Mouse (Mus musculus) MEL (cell line): Measurements from ENCODE around the gene Sec63.

Source experiments
- CHD1 ChIP-seq: IDR thresholded peaks from 2 replicates; pipeline ENCODE4 v1.6.1; 2012; ENCODE audit warnings: low read depth, mild to moderate bottlenecking, inconsistent platforms, low read length, improper control_type of control experiment
- CTCF ChIP-seq, 3 experiments: IDR thresholded peaks in 2 of 3; conservative IDR thresholded peaks in 1 of 3; 2 replicates each; pipeline ENCODE4 v1.5.1; 2011 to 2012; ENCODE audit warnings: low read length in 3 of 3, low read depth in 2 of 3, mild to moderate bottlenecking in 2 of 3, improper control_type of control experiment in 1 of 3, inconsistent platforms in 1 of 3, mixed read lengths in 1 of 3, moderate library complexity in 1 of 3; ENCODE audit not compliant: control insufficient read depth in 1 of 3, insufficient read depth in 1 of 3, poor library complexity in 1 of 3, severe bottlenecking in 1 of 3
- EP300 ChIP-seq, 2 experiments: IDR thresholded peaks; 2 replicates each; pipeline ENCODE4 v1.6.1; 2011; ENCODE audit warnings: improper control_type of control experiment in 2 of 2, low read length in 2 of 2, low read depth in 1 of 2, mild to moderate bottlenecking in 1 of 2
- ETS1 ChIP-seq: IDR thresholded peaks from 2 replicates; pipeline ENCODE4 v1.6.1; 2012; ENCODE audit warnings: low read depth, mild to moderate bottlenecking, inconsistent platforms, low read length, improper control_type of control experiment, moderate library complexity
- HCFC1 ChIP-seq: IDR thresholded peaks from 2 replicates; pipeline ENCODE4 v1.6.1; 2012; ENCODE audit warnings: low read depth, mild to moderate bottlenecking, inconsistent platforms, low read length, improper control_type of control experiment, moderate library complexity
- MEF2A ChIP-seq: IDR thresholded peaks from 2 replicates; pipeline ENCODE4 v1.6.1; 2014; ENCODE audit warnings: low read depth, mild to moderate bottlenecking, inconsistent platforms, low read length, improper control_type of control experiment; ENCODE audit not compliant: poor library complexity, insufficient replicate concordance, severe bottlenecking; ENCODE audit errors: extremely low read depth
- POLR2A ChIP-seq, 2 experiments: IDR thresholded peaks; 2 replicates each; pipeline ENCODE4 v1.6.1; 2011 to 2012; ENCODE audit warnings: low read length in 2 of 2, mild to moderate bottlenecking in 2 of 2, control low read depth in 1 of 2, improper control_type of control experiment in 1 of 2, low read depth in 1 of 2, moderate library complexity in 1 of 2; ENCODE audit not compliant: control insufficient read depth in 1 of 2, insufficient read depth in 1 of 2, poor library complexity in 1 of 2
- TAL1 ChIP-seq: IDR thresholded peaks from 2 replicates; pipeline ENCODE4 v1.6.1; 2012; ENCODE audit warnings: mild to moderate bottlenecking, inconsistent platforms, low read length, moderate library complexity, mixed read lengths
- USF1 ChIP-seq: IDR thresholded peaks from 2 replicates; pipeline ENCODE4 v1.6.1; 2014; ENCODE audit warnings: low read depth, mild to moderate bottlenecking, inconsistent platforms, low read length, improper control_type of control experiment, moderate library complexity

DNA sequence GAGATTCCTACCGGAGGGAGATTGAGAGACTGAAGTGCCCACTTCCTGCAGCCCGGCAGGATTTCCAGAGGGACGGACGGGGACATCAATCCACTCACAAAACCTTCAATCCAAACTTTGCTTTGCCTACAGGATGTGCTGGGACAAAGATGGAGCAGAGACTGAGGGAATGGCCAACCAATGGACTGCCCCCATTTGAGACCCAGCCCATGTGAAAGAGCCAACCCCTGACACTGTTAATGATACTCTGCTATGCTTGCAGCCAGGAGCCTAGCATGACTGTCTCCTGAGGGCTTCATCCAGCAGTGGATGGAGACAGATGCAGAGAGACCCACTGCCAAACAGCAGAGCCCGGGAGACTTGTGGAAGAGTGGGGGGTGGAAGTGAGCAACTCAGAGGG lies 118.4 kb downstream of the Sec63 start:
- TF ChIP-seq USF1 (no peak), POLR2A (IDR thresholded peaks at IDR 0.05; ENCODE audit: control insufficient read depth in 1 of 2, insufficient read depth in 1 of 2, low read depth in 1 of 2, low read length in 2 of 2, poor library complexity in 1 of 2) (no peak), HCFC1 (no peak), TAL1 (no peak), CTCF (IDR thresholded peaks at IDR 0.05 in 2 of 3, conservative IDR thresholded peaks at IDR 0.05 in 1 of 3; ENCODE audit: control insufficient read depth in 1 of 3, insufficient read depth in 1 of 3, low read depth in 2 of 3, low read length in 3 of 3, poor library complexity in 1 of 3, severe bottlenecking in 1 of 3) (no peak), ETS1 (no peak), EP300 (IDR thresholded peaks at IDR 0.05; ENCODE audit: low read depth in 1 of 2, low read length in 2 of 2) (no peak), CHD1 (no peak), MEF2A (no peak)
